Mouse (Mus musculus): ENCODE results near the gene Gm8871.
"Not testable (repeated sequence)": the region's sequence is repeated elsewhere in the genome, so short reads cannot be mapped to it uniquely, and the experiment has no call there.

Gm8871 gene

DNA sequence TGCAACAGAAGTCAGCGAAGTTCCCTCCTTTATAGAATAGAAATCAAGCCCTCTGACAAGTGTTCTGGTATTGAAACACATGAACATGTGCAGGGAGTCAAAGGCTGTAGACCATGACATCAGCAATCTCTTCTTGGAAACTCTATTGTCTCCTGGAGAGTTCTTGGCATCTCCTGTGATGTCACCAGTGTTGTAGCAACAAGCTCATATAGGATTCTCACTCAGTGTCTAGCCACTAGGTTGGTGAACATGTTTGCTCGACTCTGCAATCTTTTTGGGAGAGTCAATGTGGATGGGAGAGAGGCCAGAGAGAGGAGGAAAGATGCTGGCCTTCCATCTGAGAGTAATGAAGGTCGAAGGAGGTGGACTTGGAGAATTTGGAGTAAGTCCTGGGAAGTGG lies at the start of gene Gm8871, which contains the start of gene Gm8857:
Gene Gm8871, plus strand, starts transcription at position 301 of the 400 bp plus-strand sequence.
Gene Gm8857, plus strand, starts transcription at position 303 of the 400 bp plus-strand sequence.
- in situ Hi-C loops (cut with MboI; ENCODE audit: unreplicated experiment in 2 of 2) = not testable (repeated sequence)

GRCm38 (mm10) chr5:10953512-10953911 lies 5.9 kb downstream of the Gm8871 start:
- in situ Hi-C loops (cut with MboI; ENCODE audit: unreplicated experiment in 2 of 2) = not testable (repeated sequence)

- in situ Hi-C loops (cut with MboI; ENCODE audit: unreplicated experiment in 2 of 2) = not testable (repeated sequence)
Measured at GRCm38 (mm10) chr5:10958057-10958456, 10.5 kb downstream of the Gm8871 start.
